8 mouse cellular contexts compared by ENCODE assay signal in genomic region chr11:54867049-54867385, GRCm38 (mm10). TPM values are rescaled to one million over a fixed set of nuclear protein-coding genes. Genes with fewer than 3 reads are reported as not detected.
DNase-seq lines count a peak whose midpoint lies in the region; ATAC-seq and TF ChIP-seq lines count a peak whose summit lies in the region.

No protein-coding gene starts in this region.

- peak overlapping the region; percentile 78 for H3K27ac ChIP-seq in heart, embryonic 12.5 days (ENCODE audit: poor library complexity, severe bottlenecking)
- H3K27ac ChIP-seq in forebrain, embryonic 12.5 days: peak overlapping the region; percentile 92
- H3K27ac ChIP-seq in midbrain, embryonic 12.5 days (replicated peaks): peak overlapping the region; percentile 90

- no peaks in the 10 kb centered on the region for H3K9me3 ChIP-seq in heart, embryonic 12.5 days (replicated peaks)
- H3K9me3 ChIP-seq in G1E (replicated peaks): no peaks in the 10 kb centered on the region
- H3K9me3 ChIP-seq in forebrain, embryonic 12.5 days: no peaks in the 10 kb centered on the region
- no peaks in the 10 kb centered on the region for H3K9me3 ChIP-seq in midbrain, embryonic 12.5 days

- ATAC-seq in heart, embryonic 12.5 days (ENCODE audit: insufficient number of reproducible peaks, low FRiP score): peak; percentile 65
- no peak; the same call in 1 of the 2 replicates for ATAC-seq in G1E (ENCODE audit: extremely low read depth, insufficient number of reproducible peaks, low FRiP score, poor library complexity, severe bottlenecking)
- 0 out of 2 replicates have a peak, but pooled peaks have one; percentile 42 for ATAC-seq in forebrain, embryonic 12.5 days (ENCODE audit: low FRiP score)
- peak; percentile 34; the same call in 1 of the 2 replicates for ATAC-seq in midbrain, embryonic 12.5 days (ENCODE audit: low FRiP score, low read depth)

- peak overlapping the region; percentile 72 for H3K4me2 ChIP-seq in heart, embryonic 12.5 days
- peak overlapping the region; percentile 65 for H3K4me2 ChIP-seq in forebrain, embryonic 12.5 days
- peak overlapping the region; percentile 62 for H3K4me2 ChIP-seq in midbrain, embryonic 12.5 days (replicated peaks)

- H3K9ac ChIP-seq in heart, embryonic 12.5 days: peak overlapping the region; percentile 94
- H3K9ac ChIP-seq in forebrain, embryonic 12.5 days: peak overlapping the region; percentile 98
- H3K9ac ChIP-seq in midbrain, embryonic 12.5 days (replicated peaks): peak overlapping the region; percentile 97

- peak overlapping the region; percentile 77 for H3K4me3 ChIP-seq in heart, embryonic 12.5 days
- H3K4me3 ChIP-seq in G1E (ENCODE audit: low read depth, low read length): peak overlapping the region; percentile 99
- peak overlapping the region; percentile 92 for H3K4me3 ChIP-seq in forebrain, embryonic 12.5 days (replicated peaks)
- peak overlapping the region; percentile 95 for H3K4me3 ChIP-seq in midbrain, embryonic 12.5 days

- 0% methylated on average over 5 of the region's 5 CpGs for WGBS in heart, embryonic 12.5 days
- WGBS in forebrain, embryonic 12.5 days: 5% methylated on average over 5 of the region's 5 CpGs
- 4% methylated on average over 5 of the region's 5 CpGs for WGBS in midbrain, embryonic 12.5 days

- H3K4me1 ChIP-seq in heart, embryonic 12.5 days (replicated peaks): peaks cover 16% of the 10 kb centered on the region
- peaks cover 48% of the 10 kb centered on the region for H3K4me1 ChIP-seq in G1E (ENCODE audit: insufficient read depth, low read depth, low read length)
- H3K4me1 ChIP-seq in forebrain, embryonic 12.5 days: peaks cover 28% of the 10 kb centered on the region
- H3K4me1 ChIP-seq in midbrain, embryonic 12.5 days: peaks cover 29% of the 10 kb centered on the region

- no peak for DNase-seq in heart, postnatal 36 days
- no peak for DNase-seq in G1E (ENCODE audit: low spot score)
- DNase-seq in kidney, postnatal 36 days: peak; percentile 78 to 80
- DNase-seq in frontal cortex, postnatal 25 days (ENCODE audit: low spot score in 2 of 2): no peak
- no peak for DNase-seq in right cerebral cortex, postnatal 36 days (ENCODE audit: low spot score in 2 of 2)

- intact Hi-C loops in heart, postnatal 36 days (cut with DNase I): loop anchor here (10.0 kb wide), 2 partner anchors 302 to 342 kb away; partner anchors contain the start of gene Rapgef6

- peaks cover 27% of the 10 kb centered on the region for H3K36me3 ChIP-seq in heart, embryonic 12.5 days
- H3K36me3 ChIP-seq in G1E (replicated peaks): peaks cover 39% of the 10 kb centered on the region
- H3K36me3 ChIP-seq in forebrain, embryonic 12.5 days (replicated peaks): peaks cover 27% of the 10 kb centered on the region
- H3K36me3 ChIP-seq in midbrain, embryonic 12.5 days: peaks cover 22% of the 10 kb centered on the region

- no peak for TF ChIP-seq CTCF in G1E (IDR thresholded peaks at IDR 0.05; ENCODE audit: low read depth, low read length)

- no peaks in the 10 kb centered on the region for H3K27me3 ChIP-seq in heart, embryonic 12.5 days (replicated peaks)
- H3K27me3 ChIP-seq in G1E (ENCODE audit: insufficient read depth, low read length): no peaks in the 10 kb centered on the region
- H3K27me3 ChIP-seq in forebrain, embryonic 12.5 days: no peaks in the 10 kb centered on the region
- H3K27me3 ChIP-seq in midbrain, embryonic 12.5 days: no peaks in the 10 kb centered on the region

RNA-seq across cellular contexts. Expression of gene Hint1, which starts 0.8 kb away (rescaled TPM):
- 743 and 765 TPM in 2 replicates for polyA plus RNA-seq in heart, embryonic 12.5 days (2016; fragmentation: Nextera tagmentation; extraction: Ambion mirVana)
- 100 to 1,000 TPM; 292 to 340 TPM for total RNA-seq in heart, postnatal 36 days (2021)
- total RNA-seq in G1E (2014; fragmentation: Nextera tagmentation) (132 and 141 TPM in 2 replicates), G1E (2017) (406 and 564 TPM in 2 replicates)
- polyA plus RNA-seq in G1E (2012): 1,038 and 1,134 TPM in 2 replicates
- 791 and 796 TPM in 2 replicates for polyA plus RNA-seq in forebrain, embryonic 12.5 days (2016; fragmentation: Nextera tagmentation; extraction: Ambion mirVana)
- 664 and 700 TPM in 2 replicates for polyA plus RNA-seq in midbrain, embryonic 12.5 days (2016; fragmentation: Nextera tagmentation; extraction: Ambion mirVana)

RNA-seq across cellular contexts. Expression of gene Lyrm7, which starts 6.3 kb away (rescaled TPM):
- 14.5 and 20.1 TPM in 2 replicates for polyA plus RNA-seq in heart, embryonic 12.5 days (2016; fragmentation: Nextera tagmentation; extraction: Ambion mirVana)
- total RNA-seq in heart, postnatal 36 days (2021): 10 to 100 TPM; 37.9 to 39.0 TPM
- total RNA-seq in G1E (2014; fragmentation: Nextera tagmentation) (8.3 and 9.9 TPM in 2 replicates), G1E (2017) (0.23 and 2.5 TPM in 2 replicates)
- 0.21 and 0.51 TPM in 2 replicates for polyA plus RNA-seq in G1E (2012)
- polyA plus RNA-seq in forebrain, embryonic 12.5 days (2016; fragmentation: Nextera tagmentation; extraction: Ambion mirVana): 8.2 TPM in 2 replicates
- polyA plus RNA-seq in midbrain, embryonic 12.5 days (2016; fragmentation: Nextera tagmentation; extraction: Ambion mirVana): 8.9 TPM in 2 replicates

RNA-seq across cellular contexts. Expression of gene Gpx3, which starts 35.2 kb away (rescaled TPM):
- 1,404 and 1,433 TPM in 2 replicates for polyA plus RNA-seq in heart, embryonic 12.5 days (2016; fragmentation: Nextera tagmentation; extraction: Ambion mirVana)
- total RNA-seq in heart, postnatal 36 days (2021): 100 to 1,000 TPM; 189 to 218 TPM
- not detected in 2 replicates for total RNA-seq in G1E (2014; fragmentation: Nextera tagmentation)
- not detected in 2 replicates for total RNA-seq in G1E (2017)
- not detected in 2 replicates for polyA plus RNA-seq in G1E (2012)
- polyA plus RNA-seq in forebrain, embryonic 12.5 days (2016; fragmentation: Nextera tagmentation; extraction: Ambion mirVana): 33.9 and 37.6 TPM in 2 replicates
- polyA plus RNA-seq in midbrain, embryonic 12.5 days (2016; fragmentation: Nextera tagmentation; extraction: Ambion mirVana): 36.1 and 39.7 TPM in 2 replicates

Comparison
In these comparisons a context has a peak if more than half of its experiments do, and no peak if none do; other contexts are left out.
1. DNase-seq: peak in kidney, postnatal 36 days (2 of 2); none in heart, postnatal 36 days (0 of 2), G1E (single experiment), frontal cortex, postnatal 25 days (0 of 2) and right cerebral cortex, postnatal 36 days (0 of 2).
2. RNA of gene Gpx3, which starts 35.2 kb away (polyA plus RNA-seq): 1,404 to 1,433 TPM in heart, embryonic 12.5 days; 36.1 to 39.7 TPM in midbrain, embryonic 12.5 days, 33.9 to 37.6 TPM in forebrain, embryonic 12.5 days and not detected in G1E; every median in the first group is over 10 times any median in the second.
3. Peak in every context shown above with its lines, with median percentiles within 50 percentile points of each other: H3K27ac ChIP-seq, H3K4me2 ChIP-seq, H3K4me3 ChIP-seq and H3K9ac ChIP-seq.